Mouse (Mus musculus): ENCODE data around the gene Nfs1. TPM values are rescaled to one million over a fixed set of nuclear protein-coding genes. Genes with fewer than 3 reads are reported as not detected.

Nfs1 gene
- total RNA-seq, 1 experiment from 2014 or later, result 50.8 TPM

DNA sequence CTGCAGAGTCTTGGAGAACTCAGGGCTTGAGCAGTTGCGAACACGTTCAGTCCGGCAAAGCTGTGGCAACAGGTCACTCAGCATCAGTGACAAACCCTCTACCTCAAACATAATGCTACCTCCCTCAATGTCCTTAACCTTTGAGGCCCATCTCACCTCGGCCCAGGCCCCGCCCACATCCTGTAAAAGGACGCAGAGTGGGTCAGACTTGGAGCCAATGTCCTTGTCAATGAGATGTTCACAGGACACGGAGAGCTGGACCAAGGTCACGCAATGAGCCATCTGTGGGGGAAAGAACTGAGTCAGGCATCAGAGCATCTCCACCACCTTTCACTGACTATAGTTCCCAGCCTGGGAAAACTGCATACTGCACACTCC is 64.8 kb downstream of the Nfs1 start:
- ATAC-seq (replicated peaks; ENCODE audit: insufficient number of reproducible peaks, low FRiP score, low TSS enrichment, poor library complexity, severe bottlenecking), result no peak

DNA sequence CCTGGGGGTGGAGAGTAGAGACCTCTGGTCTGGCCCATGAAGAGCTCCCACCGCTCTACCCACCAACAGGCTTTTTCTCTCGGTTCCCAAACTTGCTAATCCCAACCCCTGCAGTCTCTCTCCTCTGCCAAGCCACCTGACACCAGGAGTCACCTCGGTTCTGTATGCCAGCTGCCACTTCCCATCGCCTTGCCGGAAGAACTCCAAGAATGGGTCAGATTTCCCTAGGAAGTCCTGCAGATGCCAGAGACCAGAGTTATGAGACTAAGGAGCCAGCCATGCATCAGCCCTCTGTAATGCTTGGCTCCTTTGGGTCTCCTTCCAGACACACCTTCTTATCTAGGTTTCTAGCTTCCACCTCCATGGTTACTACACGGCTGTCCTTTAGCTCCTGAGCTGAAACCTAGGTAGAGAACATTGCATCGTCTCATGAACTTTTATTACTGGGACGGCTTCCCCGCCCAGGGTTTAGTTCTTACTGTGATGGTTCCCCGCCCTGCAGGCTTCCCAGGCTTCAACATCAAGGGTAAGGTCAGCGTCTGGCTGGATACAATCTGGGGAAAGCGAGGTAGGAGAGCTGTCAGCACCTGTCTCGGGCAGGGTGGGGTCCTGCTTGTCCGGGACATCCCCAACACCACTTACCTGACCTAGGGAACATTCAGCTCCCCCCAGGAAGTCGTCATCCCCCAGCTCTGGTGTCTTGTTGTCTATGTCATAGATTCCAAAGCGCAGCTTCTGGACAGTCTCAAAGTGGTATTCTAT is 65.4 kb downstream of the Nfs1 start:
- ATAC-seq (replicated peaks; ENCODE audit: insufficient number of reproducible peaks, low FRiP score, low TSS enrichment, poor library complexity, severe bottlenecking), result no peak

DNA sequence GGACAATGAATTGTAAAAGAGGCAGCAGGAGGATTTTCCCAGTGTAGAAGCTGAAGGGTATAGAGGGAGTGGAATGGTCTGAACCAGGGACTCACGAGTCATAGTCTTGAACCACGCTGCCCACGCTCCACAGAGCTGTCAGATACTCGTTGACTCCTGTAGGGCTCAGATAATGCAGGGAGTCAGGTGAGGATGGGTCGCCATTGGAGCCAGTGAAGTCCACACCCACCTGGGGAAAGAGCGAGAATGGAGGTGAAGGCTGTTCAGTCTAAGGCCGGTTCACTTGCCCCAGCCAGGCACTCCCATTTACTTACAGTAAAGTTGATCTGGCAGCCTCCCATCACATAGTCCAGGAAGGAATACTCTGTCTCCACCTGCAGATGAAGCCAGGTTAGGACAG is 66.5 kb downstream of the Nfs1 start:
- ATAC-seq (replicated peaks; ENCODE audit: insufficient number of reproducible peaks, low FRiP score, low TSS enrichment, poor library complexity, severe bottlenecking), result no peak

DNA sequence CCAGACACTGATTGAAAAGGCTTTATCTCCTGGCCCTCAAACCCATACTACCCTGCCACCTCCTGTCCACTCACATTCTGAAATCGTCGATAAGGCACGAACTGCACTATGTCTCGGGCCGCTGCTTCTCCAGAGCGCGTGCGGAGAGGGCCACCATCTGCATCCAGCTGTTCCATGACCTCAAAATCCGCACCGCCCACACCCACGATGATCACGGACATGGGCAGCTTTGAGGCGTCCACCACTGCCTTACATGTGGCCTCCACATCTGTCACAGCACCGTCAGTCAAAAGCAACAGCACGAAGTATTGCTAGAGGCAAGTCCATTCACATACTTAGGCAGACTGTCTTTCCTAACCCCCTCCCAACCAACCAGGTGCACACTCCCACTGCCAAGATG is 70.3 kb downstream of the Nfs1 start:
- no peak for ATAC-seq (replicated peaks; ENCODE audit: insufficient number of reproducible peaks, low FRiP score, low TSS enrichment, poor library complexity, severe bottlenecking)

Other genes with a start within 250 kb of the Nfs1 start
- 33.3 to 43.3 TPM (median 37.7 TPM) in 3 replicates for gene Uqcc1, start 213.9 kb downstream of the Nfs1 start, total RNA-seq (2017)
- gene Gm15557, start 203.5 kb downstream of the Nfs1 start, total RNA-seq (2017), result not detected in 3 replicates
- gene Gdf5, start 198.8 kb downstream of the Nfs1 start, total RNA-seq (2017), result not detected in 3 replicates
- gene Cep250, start 187.7 kb downstream of the Nfs1 start, total RNA-seq (2017), result 67.3 to 170 TPM (median 77.6 TPM) in 3 replicates
- gene 6430550D23Rik, start 136.2 kb downstream of the Nfs1 start, total RNA-seq (2017), result 0.87 to 1.8 TPM in 2 of 3 replicates, not detected in the other
- 57.6 to 77.8 TPM (median 66.2 TPM) in 3 replicates for gene Ergic3, start 136.1 kb downstream of the Nfs1 start, total RNA-seq (2017)
- not detected in 3 replicates for gene Fer1l4, start 91.2 kb downstream of the Nfs1 start, total RNA-seq (2017)
- gene Spag4, start 79.0 kb downstream of the Nfs1 start, total RNA-seq (2017), result 0.29 to 2.2 TPM (median 1.9 TPM) in 3 replicates
- 33.8 to 71.0 TPM (median 55.8 TPM) in 3 replicates for gene Cpne1, start 32.2 kb downstream of the Nfs1 start, total RNA-seq (2017)
- 11.0 to 22.7 TPM (median 13.0 TPM) in 3 replicates for gene Rbm12, start 32.2 kb downstream of the Nfs1 start, total RNA-seq (2017)
- 22.3 to 33.9 TPM (median 24.9 TPM) in 3 replicates for gene Gm28036, start 17.1 kb downstream of the Nfs1 start, total RNA-seq (2017)
- 9.1 to 25.0 TPM (median 10.2 TPM) in 3 replicates for gene Romo1, start 147 bp downstream of the Nfs1 start, total RNA-seq (2017)
- gene Rbm39, start 36.1 kb upstream of the Nfs1 start, total RNA-seq (2017), result 1,407 to 1,708 TPM (median 1,696 TPM) in 3 replicates
- 25.7 to 71.4 TPM (median 66.4 TPM) in 3 replicates for gene Phf20, start 52.3 kb upstream of the Nfs1 start, total RNA-seq (2017)
- gene Cnbd2, start 168.1 kb upstream of the Nfs1 start, total RNA-seq (2017), result 11.2 to 25.2 TPM (median 23.5 TPM) in 3 replicates
- 4.8 to 57.7 TPM (median 47.6 TPM) in 3 replicates for gene Scand1, start 168.5 kb upstream of the Nfs1 start, total RNA-seq (2017)

All from monocyte, adult 5-6 weeks (primary cell).